Mouse (Mus musculus): ENCODE results near the gene Arrdc3. TPM values are rescaled to one million over a fixed set of nuclear protein-coding genes. Genes with fewer than 3 reads are reported as not detected.
A peak's percentile ranks its signal among the peaks of the same experiment; 100 is the strongest.

Gene Arrdc3
- polyA plus RNA-seq (2015; fragmentation: Nextera tagmentation; extraction: Ambion mirVana), result 12.2 and 15.2 TPM in 2 replicates

GRCm38 (mm10) chr13:80883190-80883589, at the start of gene Arrdc3:
Gene Arrdc3 (plus strand): TSS chr13:80883384.
- no peaks in the 10 kb centered on the region for H3K9me3 ChIP-seq (replicated peaks)
- H3K4me3 ChIP-seq (replicated peaks), result peak within 1 kb of the TSS; percentile 86
- peak; percentile 59 for ATAC-seq (ENCODE audit: low read depth)
- H3K4me1 ChIP-seq (replicated peaks), result peaks cover 8% of the 10 kb centered on the region; the same call in 1 of the 2 replicates
- H3K27ac ChIP-seq, result peak within 1 kb of the TSS; percentile 100
- WGBS (ENCODE audit: insufficient replicate concordance), result under 1% methylated on average over 31 of the region's 31 CpGs
- peaks cover 7% of the 10 kb centered on the region for H3K36me3 ChIP-seq
- no peaks in the 10 kb centered on the region for H3K27me3 ChIP-seq
- H3K9ac ChIP-seq, result peak within 1 kb of the TSS; percentile 100
- peak; percentile 92 for DNase-seq
- H3K4me2 ChIP-seq, result peak within 1 kb of the TSS; percentile 77

DNA sequence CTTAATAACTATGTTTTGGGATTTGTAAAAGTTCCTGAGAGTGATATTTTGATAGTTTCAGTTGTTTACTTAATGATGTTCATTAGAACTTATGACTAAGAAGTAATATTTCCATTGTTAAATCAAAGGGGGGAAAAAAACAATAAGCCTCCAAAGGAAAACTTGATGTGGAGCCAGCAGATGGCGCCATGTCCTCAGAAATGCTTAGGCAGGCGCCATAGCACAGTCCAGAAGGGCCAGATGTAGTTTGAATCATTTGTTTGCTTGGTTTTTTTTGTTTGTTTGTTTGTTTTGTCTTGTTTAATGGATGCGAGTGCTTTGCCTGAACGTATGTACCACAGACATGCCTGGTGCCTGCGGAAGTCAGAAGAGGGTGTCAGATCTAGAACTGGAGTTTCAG, 21.0 kb upstream of the Arrdc3 start:
- no peaks in the 10 kb centered on the region for H3K36me3 ChIP-seq
- no peaks in the 10 kb centered on the region for H3K9me3 ChIP-seq (replicated peaks)
- 10% methylated on average over 5 of the region's 5 CpGs for WGBS (ENCODE audit: insufficient replicate concordance)
- no peak overlapping the region for H3K27ac ChIP-seq
- no peak overlapping the region for H3K4me2 ChIP-seq
- no peak overlapping the region for H3K9ac ChIP-seq
- no peaks in the 10 kb centered on the region for H3K4me1 ChIP-seq (replicated peaks)
- no peak overlapping the region for H3K4me3 ChIP-seq (replicated peaks)
- no peaks in the 10 kb centered on the region for H3K27me3 ChIP-seq
- no peak for ATAC-seq (ENCODE audit: low read depth)
- DNase-seq, result no peak

DNA sequence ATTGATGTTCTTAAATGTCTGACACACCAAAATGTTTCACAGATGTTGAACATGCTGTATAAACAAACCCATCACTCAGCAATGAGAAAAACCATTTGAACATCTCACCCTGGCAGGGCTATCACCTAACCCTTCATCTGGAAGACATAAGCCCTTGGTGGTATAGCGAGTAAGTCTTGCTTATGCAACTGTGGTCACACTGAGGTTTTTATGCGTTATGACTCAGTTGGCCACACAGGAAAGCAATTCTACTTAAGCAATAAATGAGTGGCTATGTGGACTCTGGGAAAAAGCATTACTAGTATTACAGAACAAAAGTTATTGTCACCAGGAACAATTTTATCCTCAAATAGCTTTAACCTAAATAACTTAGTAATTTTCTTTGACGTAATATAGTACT, 19.0 kb upstream of the Arrdc3 start:
- Histone ChIP-seq H3K4me1 (replicated peaks) (no peaks in the 10 kb centered on the region), H3K27me3 (no peaks in the 10 kb centered on the region), H3K9ac (no peak overlapping the region), H3K27ac (no peak overlapping the region), H3K4me3 (replicated peaks) (no peak overlapping the region), H3K36me3 (no peaks in the 10 kb centered on the region), H3K9me3 (replicated peaks) (no peaks in the 10 kb centered on the region), H3K4me2 (no peak overlapping the region)
- ATAC-seq (ENCODE audit: low read depth) (no peak), DNase-seq (no peak)
- WGBS (ENCODE audit: insufficient replicate concordance), result 46% methylated on average over 3 of the region's 3 CpGs

- Histone ChIP-seq H3K4me3 (replicated peaks) (no peak overlapping the region), H3K9ac (no peak overlapping the region), H3K27ac (no peak overlapping the region), H3K9me3 (replicated peaks) (no peaks in the 10 kb centered on the region), H3K4me2 (no peak overlapping the region), H3K4me1 (replicated peaks) (no peaks in the 10 kb centered on the region), H3K36me3 (no peaks in the 10 kb centered on the region), H3K27me3 (no peaks in the 10 kb centered on the region)
- no peak for DNase-seq
- WGBS (ENCODE audit: insufficient replicate concordance), result 58% methylated on average over 5 of the region's 5 CpGs
- ATAC-seq (ENCODE audit: low read depth), result no peak
These were observed 8.1 kb upstream of the Arrdc3 start for GRCm38 (mm10) chr13:80875126-80875525.

- H3K27me3 ChIP-seq, result no peaks in the 10 kb centered on the region
- no peak overlapping the region for H3K9ac ChIP-seq
- 59% methylated on average over 4 of the region's 4 CpGs for WGBS (ENCODE audit: insufficient replicate concordance)
- H3K4me1 ChIP-seq (replicated peaks), result 0 out of 2 replicates have a peak, but pooled peaks cover 5% of the 10 kb centered on the region
- H3K9me3 ChIP-seq (replicated peaks), result no peaks in the 10 kb centered on the region
- ATAC-seq (ENCODE audit: low read depth), result no peak
- no peak overlapping the region for H3K27ac ChIP-seq
- DNase-seq, result no peak
- no peak overlapping the region for H3K4me2 ChIP-seq
- no peak overlapping the region for H3K4me3 ChIP-seq (replicated peaks)
- no peaks in the 10 kb centered on the region for H3K36me3 ChIP-seq
These were observed 2.4 kb upstream of the Arrdc3 start for GRCm38 (mm10) chr13:80880756-80881155.

DNA sequence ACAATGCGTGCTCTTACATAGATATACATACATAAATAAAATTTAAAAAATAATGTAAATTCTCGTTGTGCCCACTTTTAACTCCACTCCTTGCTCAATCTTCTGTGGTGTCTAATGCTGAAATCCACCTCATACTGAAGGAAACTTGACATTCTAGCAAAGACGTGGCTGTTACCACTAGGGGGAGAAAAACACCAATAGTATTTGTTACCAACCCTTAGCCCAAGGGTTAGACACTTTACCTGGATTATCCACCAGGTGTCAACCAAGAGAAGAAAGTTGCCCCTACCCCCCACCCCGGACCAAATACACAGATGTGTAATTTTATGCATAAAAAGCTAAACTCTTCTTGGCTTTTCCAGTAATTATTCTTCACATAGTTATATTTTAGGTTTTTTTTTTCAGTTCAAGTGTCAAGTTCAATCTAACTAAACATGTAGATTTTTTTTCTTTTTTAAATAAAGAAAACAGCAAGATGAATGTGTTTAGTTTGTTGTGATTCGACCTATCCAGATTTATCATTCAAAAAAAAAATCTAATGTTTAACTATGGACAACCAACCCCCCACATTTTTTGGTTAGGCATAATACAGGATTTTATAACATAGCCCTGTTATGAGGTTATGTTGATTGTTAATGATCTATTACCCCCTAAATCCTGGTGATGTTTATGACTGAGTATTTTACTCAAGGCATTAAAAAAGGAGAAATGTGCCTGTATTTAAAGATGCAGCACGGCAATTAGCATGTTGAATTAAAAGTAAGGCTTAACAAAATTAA, 1.3 kb upstream of the Arrdc3 start:
- Histone ChIP-seq H3K4me3 (replicated peaks) (no peak overlapping the region), H3K4me1 (replicated peaks) (peaks cover 8% of the 10 kb centered on the region; the same call in 1 of the 2 replicates), H3K36me3 (no peaks in the 10 kb centered on the region), H3K27me3 (no peaks in the 10 kb centered on the region), H3K4me2 (no peak overlapping the region; the same call in 1 of the 2 replicates), H3K9me3 (replicated peaks) (no peaks in the 10 kb centered on the region), H3K9ac (0 out of 2 replicates have a peak overlapping the region, but pooled peaks have one; percentile 100), H3K27ac (peak overlapping the region; percentile 100; the same call in 1 of the 2 replicates)
- ATAC-seq (ENCODE audit: low read depth) (no peak), DNase-seq (peak; percentile 44)
- WGBS (ENCODE audit: insufficient replicate concordance), result 26% methylated on average over 6 of the region's 6 CpGs

DNA sequence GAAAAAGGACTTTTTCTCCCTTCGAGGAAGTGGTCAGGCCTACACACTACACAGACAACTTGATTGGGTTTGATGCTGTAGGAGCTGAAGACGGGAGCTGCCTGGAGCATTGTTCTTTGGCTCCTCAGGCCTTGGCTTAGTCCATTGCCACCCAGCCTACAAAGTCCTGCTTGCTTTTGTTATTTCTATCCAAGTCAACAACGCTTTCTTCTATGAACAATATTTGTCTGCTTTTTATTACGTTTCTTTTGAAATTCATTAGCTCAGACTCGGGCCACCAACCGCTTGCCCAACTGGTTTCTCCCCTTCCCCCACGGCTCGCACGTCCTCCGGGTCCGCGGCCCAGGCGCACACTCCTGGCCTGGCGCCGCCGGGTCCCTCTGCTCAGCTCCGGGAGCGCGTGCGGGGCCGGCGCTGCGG, 458 bp upstream of the Arrdc3 start:
- Histone ChIP-seq H3K4me2 (peak overlapping the region; percentile 77), H3K4me3 (replicated peaks) (peak overlapping the region; percentile 86), H3K27me3 (no peaks in the 10 kb centered on the region), H3K9me3 (replicated peaks) (no peaks in the 10 kb centered on the region), H3K4me1 (replicated peaks) (peaks cover 8% of the 10 kb centered on the region; the same call in 1 of the 2 replicates), H3K36me3 (peaks cover 2% of the 10 kb centered on the region), H3K27ac (peak overlapping the region; percentile 100), H3K9ac (peak overlapping the region; percentile 100)
- no peak for DNase-seq
- no peak for ATAC-seq (ENCODE audit: low read depth)
- WGBS (ENCODE audit: insufficient replicate concordance), result under 1% methylated on average over 23 of the region's 23 CpGs

- peaks cover 8% of the 10 kb centered on the region; the same call in 1 of the 2 replicates for H3K4me1 ChIP-seq (replicated peaks)
- under 1% methylated on average over 23 of the region's 23 CpGs for WGBS (ENCODE audit: insufficient replicate concordance)
- peak overlapping the region; percentile 100 for H3K27ac ChIP-seq
- H3K36me3 ChIP-seq, result peaks cover 10% of the 10 kb centered on the region
- H3K4me3 ChIP-seq (replicated peaks), result peak overlapping the region; percentile 86
- ATAC-seq (ENCODE audit: low read depth) (no peak), DNase-seq (peak; percentile 23)
- peak overlapping the region; percentile 100 for H3K9ac ChIP-seq
- no peaks in the 10 kb centered on the region for H3K9me3 ChIP-seq (replicated peaks)
- peak overlapping the region; percentile 77 for H3K4me2 ChIP-seq
- H3K27me3 ChIP-seq, result no peaks in the 10 kb centered on the region
These were observed 629 bp downstream of the Arrdc3 start for GRCm38 (mm10) chr13:80883649-80884376.

DNA sequence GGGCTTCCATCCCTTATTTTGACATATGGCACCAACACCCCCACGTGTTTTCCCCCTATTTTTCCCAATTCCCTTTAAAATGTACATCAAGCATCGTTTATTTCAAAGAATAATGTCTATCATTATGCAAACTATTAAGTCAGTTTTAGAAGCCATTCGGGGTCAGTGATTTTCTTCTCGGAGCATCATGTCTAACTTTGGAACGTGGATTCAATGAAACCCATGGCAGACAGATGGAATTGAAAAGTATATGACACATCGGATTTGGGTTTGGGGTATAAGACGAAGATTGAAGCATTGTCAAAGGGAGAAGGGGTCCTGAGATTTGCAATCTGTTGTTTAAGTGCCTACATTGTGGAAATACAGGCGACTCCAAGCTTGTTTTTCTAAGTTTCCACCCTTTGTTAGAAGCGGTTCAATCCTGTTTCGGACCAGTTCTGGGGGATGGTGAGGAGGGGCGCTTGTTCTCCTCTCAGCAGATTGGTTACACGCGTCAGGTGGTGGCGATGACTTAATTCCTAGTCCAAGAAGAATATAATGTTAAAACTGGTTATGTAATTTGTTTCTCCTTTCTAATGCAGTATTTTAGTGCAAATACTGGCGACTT, 1.3 kb downstream of the Arrdc3 start:
- WGBS (ENCODE audit: insufficient replicate concordance), result under 1% methylated on average over 15 of the region's 15 CpGs
- H3K27me3 ChIP-seq, result no peaks in the 10 kb centered on the region
- peak overlapping the region; percentile 86 for H3K4me3 ChIP-seq (replicated peaks)
- ATAC-seq (ENCODE audit: low read depth) (no peak), DNase-seq (peak; percentile 68)
- peaks cover 12% of the 10 kb centered on the region for H3K36me3 ChIP-seq
- H3K4me2 ChIP-seq, result peak overlapping the region; percentile 77
- H3K4me1 ChIP-seq (replicated peaks), result peaks cover 8% of the 10 kb centered on the region; the same call in 1 of the 2 replicates
- H3K9me3 ChIP-seq (replicated peaks), result no peaks in the 10 kb centered on the region
- peak overlapping the region; percentile 100 for H3K9ac ChIP-seq
- H3K27ac ChIP-seq, result peak overlapping the region; percentile 100

DNA sequence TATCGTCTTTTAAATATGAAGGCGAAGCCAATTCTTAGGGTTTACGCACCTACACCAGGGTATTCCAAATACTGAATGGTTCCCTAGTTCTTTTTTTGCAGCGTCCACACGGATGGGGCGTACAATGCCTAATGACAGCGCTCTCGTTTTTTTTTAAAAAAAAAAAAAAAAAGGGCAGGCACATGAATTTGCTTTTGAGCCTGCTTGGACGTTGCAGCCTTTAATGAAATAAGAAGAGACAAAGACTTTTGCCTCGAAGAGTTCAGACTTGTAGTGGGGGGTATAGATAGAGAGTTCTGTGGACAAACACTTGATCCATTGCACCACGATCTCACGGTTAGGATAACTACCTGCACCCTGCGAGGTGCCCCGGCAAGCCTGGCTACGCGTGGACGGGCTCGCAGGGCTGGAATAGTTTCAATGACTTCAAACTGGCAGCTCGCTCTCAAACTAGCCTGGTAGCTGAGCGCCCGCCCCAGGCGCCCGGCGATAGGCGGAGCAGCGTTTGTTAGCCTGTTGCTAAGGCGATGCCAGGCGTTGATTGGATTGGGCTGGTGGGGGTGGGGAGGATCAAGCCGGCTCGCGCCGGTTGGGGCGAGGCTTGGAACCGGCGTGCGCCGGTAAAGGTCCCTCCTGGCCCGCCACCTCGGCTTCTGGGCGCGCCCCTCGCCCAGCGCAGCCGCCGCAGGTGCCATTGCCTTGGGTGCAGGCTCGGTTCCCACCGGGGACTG, 2.1 kb downstream of the Arrdc3 start:
- no peaks in the 10 kb centered on the region for H3K27me3 ChIP-seq
- WGBS (ENCODE audit: insufficient replicate concordance), result under 1% methylated on average over 47 of the region's 47 CpGs
- no peaks in the 10 kb centered on the region for H3K9me3 ChIP-seq (replicated peaks)
- peaks cover 17% of the 10 kb centered on the region for H3K36me3 ChIP-seq
- peak overlapping the region; percentile 86 for H3K4me3 ChIP-seq (replicated peaks)
- H3K4me2 ChIP-seq, result peak overlapping the region; percentile 77
- H3K4me1 ChIP-seq (replicated peaks), result peaks cover 8% of the 10 kb centered on the region; the same call in 1 of the 2 replicates
- peak overlapping the region; percentile 100 for H3K27ac ChIP-seq
- DNase-seq (peak; percentile 94), ATAC-seq (ENCODE audit: low read depth) (peak; percentile 83)
- peak overlapping the region; percentile 100 for H3K9ac ChIP-seq
